Mouse (Mus musculus) forebrain, postnatal 0 days (tissue): Measurements from ENCODE around the gene Pcolce2. TPM values are rescaled to one million over a fixed set of nuclear protein-coding genes. Genes with fewer than 3 reads are reported as not detected.

Experiments
- ATAC-seq: fragments of 200-750 bp; cut with Nextera tagmentation; 2 replicates; pipeline ENCODE4 v1.8.0; 2017; ENCODE audit warnings: mild to moderate bottlenecking, moderate library complexity
- DNase-seq: peaks from one replicate; pipeline ENCODE4 v3.0.0-alpha.2; 2015
- H3K27ac ChIP-seq: fragments of 300-500 bp; sonication (generic); 2 replicates; pipeline ENCODE4 v1.5.1; 2014; ENCODE audit warnings: low read depth, mild to moderate bottlenecking, antibody characterized with exemption, low read length, moderate library complexity, mixed read lengths
- H3K27me3 ChIP-seq: fragments of 300-500 bp; sonication (generic); 2 replicates; pipeline ENCODE4 v1.6.1; 2014; ENCODE audit warnings: mild to moderate bottlenecking, low read length, mixed read lengths; ENCODE audit not compliant: insufficient read depth
- H3K36me3 ChIP-seq: fragments of 300-500 bp; sonication (generic); 2 replicates; pipeline ENCODE4 v1.6.1; 2014; ENCODE audit warnings: mild to moderate bottlenecking, moderate library complexity; ENCODE audit not compliant: insufficient read depth
- H3K4me1 ChIP-seq: fragments of 300-500 bp; sonication (generic); 2 replicates; pipeline ENCODE4 v1.6.1; 2014; ENCODE audit warnings: antibody characterized with exemption; ENCODE audit not compliant: insufficient read depth
- H3K4me2 ChIP-seq: fragments of 300-500 bp; sonication (generic); 2 replicates; pipeline ENCODE4 v1.6.1; 2014; ENCODE audit warnings: low read depth, mild to moderate bottlenecking, moderate library complexity
- H3K4me3 ChIP-seq: fragments of 300-500 bp; sonication (generic); 2 replicates; pipeline ENCODE4 v1.5.1; 2014; ENCODE audit warnings: low read depth, low read length, mixed read lengths
- H3K9ac ChIP-seq: fragments of 300-500 bp; sonication (generic); 2 replicates; pipeline ENCODE4 v1.6.1; 2014; ENCODE audit warnings: mild to moderate bottlenecking
- H3K9me3 ChIP-seq: fragments of 300-500 bp; sonication (generic); 2 replicates; pipeline ENCODE4 v1.6.1; 2016; ENCODE audit warnings: low read length
- CTCF ChIP-seq: sonication (generic); IDR thresholded peaks from 2 replicates; pipeline ENCODE4 v1.5.1; 2016; ENCODE audit warnings: antibody characterized with exemption, control low read depth, low read depth
- WGBS: fragments of 180-500 bp; shearing (Covaris S2); extraction: QIAGEN DNeasy Blood & Tissue Kit; methylation state at CpG from one replicate; pipeline ENCODE4 v1.1.7; 2014; 5-methylcytosine and 5-hydroxymethylcytosine counted together
- polyA plus RNA-seq: library from polyadenylated mRNA; unstranded; fragments of >200 nt; fragmentation: Nextera tagmentation; extraction: Ambion mirVana; gene quantifications from 2 replicates; pipeline ENCODE4 v1.2.1, GENCODE M21; 2015
- total RNA-seq: library from RNA; depleted of rRNA; stranded (reverse); fragments of >200 nt; gene quantifications from 2 replicates; pipeline ENCODE4 v1.2.3, GENCODE M21; 2014

Gene Pcolce2
- total and polyA plus RNA-seq, 2 experiments from 2014 or later: 1.5 to 2.5 TPM

GRCm38 (mm10) chr9:95654356-95654755 lies 17.0 kb downstream of the Pcolce2 start:
- WGBS: 94% methylated on average over 5 of the region's 5 CpGs
- H3K4me3 ChIP-seq: no peak overlapping the region
- no peaks in the 10 kb centered on the region for H3K36me3 ChIP-seq
- no peak overlapping the region for H3K4me2 ChIP-seq
- no peak for ATAC-seq
- H3K27ac ChIP-seq: no peak overlapping the region
- H3K4me1 ChIP-seq: no peaks in the 10 kb centered on the region
- H3K27me3 ChIP-seq: no peaks in the 10 kb centered on the region
- no peak for DNase-seq
- no peak for TF ChIP-seq CTCF
- no peak overlapping the region for H3K9ac ChIP-seq
- no peaks in the 10 kb centered on the region for H3K9me3 ChIP-seq

GRCm38 (mm10) chr9:95657941-95658340 lies 20.5 kb downstream of the Pcolce2 start:
- no peak for DNase-seq
- no peak overlapping the region for H3K27ac ChIP-seq
- 76% methylated on average over 2 of the region's 2 CpGs for WGBS
- H3K4me1 ChIP-seq: no peaks in the 10 kb centered on the region
- no peak for TF ChIP-seq CTCF
- no peak overlapping the region for H3K4me3 ChIP-seq
- no peak overlapping the region for H3K9ac ChIP-seq
- no peak overlapping the region for H3K4me2 ChIP-seq
- ATAC-seq: no peak
- H3K36me3 ChIP-seq: no peaks in the 10 kb centered on the region
- no peaks in the 10 kb centered on the region for H3K9me3 ChIP-seq
- H3K27me3 ChIP-seq: no peaks in the 10 kb centered on the region

GRCm38 (mm10) chr9:95664290-95664989 lies 27.0 kb downstream of the Pcolce2 start:
- Histone ChIP-seq H3K4me1 (peaks cover 9% of the 10 kb centered on the region; the same call in 1 of the 2 replicates), H3K4me3 (no peak overlapping the region), H3K9me3 (no peaks in the 10 kb centered on the region), H3K27me3 (no peaks in the 10 kb centered on the region), H3K27ac (no peak overlapping the region), H3K4me2 (no peak overlapping the region), H3K36me3 (no peaks in the 10 kb centered on the region), H3K9ac (no peak overlapping the region)
- DNase-seq: peak; percentile 29
- no peak for TF ChIP-seq CTCF
- WGBS: 20% methylated on average over 10 of the region's 10 CpGs
- peak; percentile 38; the same call in 1 of the 2 replicates for ATAC-seq

- Histone ChIP-seq H3K4me2 (no peak overlapping the region), H3K27me3 (no peaks in the 10 kb centered on the region), H3K4me3 (no peak overlapping the region), H3K9me3 (no peaks in the 10 kb centered on the region), H3K27ac (no peak overlapping the region), H3K36me3 (no peaks in the 10 kb centered on the region), H3K9ac (no peak overlapping the region), H3K4me1 (peaks cover 9% of the 10 kb centered on the region; the same call in 1 of the 2 replicates)
- DNase-seq (peak; percentile 53), ATAC-seq (peak; percentile 55)
- 63% methylated on average over 6 of the region's 6 CpGs for WGBS
- TF ChIP-seq CTCF: no peak
Measured at GRCm38 (mm10) chr9:95665835-95666234, 28.4 kb downstream of the Pcolce2 start.

- Histone ChIP-seq H3K9me3 (no peaks in the 10 kb centered on the region), H3K4me1 (peaks cover 9% of the 10 kb centered on the region; the same call in 1 of the 2 replicates), H3K4me3 (no peak overlapping the region), H3K4me2 (no peak overlapping the region), H3K36me3 (no peaks in the 10 kb centered on the region), H3K27ac (no peak overlapping the region), H3K9ac (0 out of 2 replicates have a peak overlapping the region, but pooled peaks have one; percentile 6), H3K27me3 (no peaks in the 10 kb centered on the region)
- DNase-seq (peak; percentile 58), ATAC-seq (peak; percentile 70)
- no peak for TF ChIP-seq CTCF
- WGBS: 13% methylated on average over 9 of the region's 9 CpGs
Measured at GRCm38 (mm10) chr9:95667836-95668235, 30.4 kb downstream of the Pcolce2 start.

- no peak overlapping the region for H3K27ac ChIP-seq
- peaks cover 9% of the 10 kb centered on the region; the same call in 1 of the 2 replicates for H3K4me1 ChIP-seq
- ATAC-seq: no peak
- DNase-seq: no peak
- H3K9me3 ChIP-seq: no peaks in the 10 kb centered on the region
- no peak overlapping the region for H3K9ac ChIP-seq
- no peak for TF ChIP-seq CTCF
- H3K4me2 ChIP-seq: no peak overlapping the region
- 47% methylated on average over 5 of the region's 5 CpGs for WGBS
- no peak overlapping the region for H3K4me3 ChIP-seq
- H3K36me3 ChIP-seq: no peaks in the 10 kb centered on the region
- no peaks in the 10 kb centered on the region for H3K27me3 ChIP-seq
Measured at GRCm38 (mm10) chr9:95668306-95668705, 30.9 kb downstream of the Pcolce2 start.

GRCm38 (mm10) chr9:95672331-95672730 lies 34.9 kb downstream of the Pcolce2 start:
- no peaks in the 10 kb centered on the region for H3K36me3 ChIP-seq
- TF ChIP-seq CTCF: no peak
- 92% methylated on average over 3 of the region's 3 CpGs for WGBS
- DNase-seq (no peak), ATAC-seq (no peak)
- H3K27me3 ChIP-seq: no peaks in the 10 kb centered on the region
- H3K9me3 ChIP-seq: no peaks in the 10 kb centered on the region
- H3K4me2 ChIP-seq: no peak overlapping the region
- no peak overlapping the region for H3K27ac ChIP-seq
- H3K4me3 ChIP-seq: no peak overlapping the region
- H3K9ac ChIP-seq: no peak overlapping the region
- peaks cover 3% of the 10 kb centered on the region; the same call in 1 of the 2 replicates for H3K4me1 ChIP-seq
